Mouse (Mus musculus) limb, embryonic 10.5 days (tissue): Measurements from ENCODE around the gene Asb14. TPM values are rescaled to one million over a fixed set of nuclear protein-coding genes. Genes with fewer than 3 reads are reported as not detected.
"Not testable (repeated sequence)": the region's sequence is repeated elsewhere in the genome, so short reads cannot be mapped to it uniquely, and the experiment has no call there.

Source experiments
- DNase-seq: peaks from one replicate; pipeline ENCODE4 v3.0.0-alpha.2; 2017; ENCODE audit warnings: low spot score
- H3K27ac ChIP-seq: fragments of 300-500 bp; sonication (generic); 2 replicates; pipeline ENCODE4 v1.5.1; 2016; ENCODE audit warnings: mild to moderate bottlenecking
- H3K27me3 ChIP-seq: fragments of 300-500 bp; sonication (generic); 2 replicates; pipeline ENCODE4 v1.6.1; 2016; ENCODE audit warnings: low read depth, mild to moderate bottlenecking; ENCODE audit not compliant: poor library complexity, severe bottlenecking
- H3K36me3 ChIP-seq: fragments of 300-500 bp; sonication (generic); 2 replicates; pipeline ENCODE4 v1.6.1; 2016; ENCODE audit warnings: mild to moderate bottlenecking, moderate library complexity
- H3K4me1 ChIP-seq: fragments of 300-500 bp; sonication (generic); 2 replicates; pipeline ENCODE4 v1.6.1; 2016
- H3K4me3 ChIP-seq: fragments of 300-500 bp; sonication (generic); 2 replicates; pipeline ENCODE4 v1.5.1; 2016; ENCODE audit warnings: mild to moderate bottlenecking, moderate library complexity
- H3K9me3 ChIP-seq: fragments of 300-500 bp; sonication (generic); replicated peaks from 2 replicates; pipeline ENCODE4 v1.6.1; 2016; ENCODE audit warnings: mild to moderate bottlenecking
- WGBS: fragments of 180-500 bp; shearing (Covaris S2); methylation state at CpG from one replicate; pipeline ENCODE4 v1.1.7; 2016; 5-methylcytosine and 5-hydroxymethylcytosine counted together
- polyA plus RNA-seq: library from polyadenylated mRNA; unstranded; fragments of >200 nt; fragmentation: Nextera tagmentation; extraction: Ambion mirVana; gene quantifications from 2 replicates; pipeline ENCODE4 v1.2.1, GENCODE M21; 2016

Gene Asb14
- polyA plus RNA-seq, 1 experiment from 2014 or later: 0.10 TPM

DNA sequence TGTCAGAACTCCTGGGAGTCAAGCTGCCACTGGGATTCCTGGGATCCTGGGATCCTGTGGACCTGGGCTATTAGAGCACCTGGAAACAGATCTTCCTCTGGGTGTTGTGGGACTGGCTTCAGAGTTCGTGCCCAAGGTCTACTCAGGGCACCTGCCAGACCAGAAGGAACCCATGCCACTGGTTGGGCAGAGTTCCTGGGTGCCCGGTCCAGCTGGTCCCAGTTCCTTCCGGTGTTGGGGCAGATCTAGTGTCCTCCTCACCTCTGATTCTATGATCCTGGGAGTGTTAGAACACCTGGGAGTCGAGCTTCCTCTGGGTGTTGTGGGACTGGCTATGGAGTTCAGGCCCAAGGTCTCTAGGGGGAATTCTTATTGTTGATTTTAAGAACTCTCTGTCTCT lies 13.0 kb downstream of the Asb14 start:
- Histone ChIP-seq H3K4me3 (no peak overlapping the region), H3K27me3 (no peaks in the 10 kb centered on the region), H3K9me3 (no peaks in the 10 kb centered on the region), H3K27ac (no peak overlapping the region), H3K4me1 (no peaks in the 10 kb centered on the region), H3K36me3 (no peaks in the 10 kb centered on the region)
- no peak for DNase-seq
- WGBS: 94% methylated on average over 4 of the region's 4 CpGs

DNA sequence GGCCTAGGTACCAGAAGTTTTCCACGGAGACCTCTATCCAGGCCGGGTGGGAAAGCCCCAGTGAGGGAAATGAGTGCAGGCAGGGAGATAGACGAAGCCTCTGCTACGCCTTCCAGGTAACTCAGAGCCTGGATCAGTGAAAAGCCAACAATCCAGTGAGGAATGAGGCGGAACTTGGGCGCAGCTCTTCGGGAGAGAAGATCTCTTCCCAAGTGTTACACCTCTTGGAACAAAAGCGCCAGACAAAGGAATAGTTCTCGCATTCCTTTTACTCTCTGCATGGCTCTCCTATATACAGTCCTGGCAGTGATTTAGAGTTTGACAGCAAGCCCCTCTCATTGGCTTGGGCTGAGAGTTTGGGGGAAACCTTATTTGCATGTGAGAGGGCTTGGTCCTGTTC lies 16.1 kb downstream of the Asb14 start:
- H3K9me3 ChIP-seq, H3K36me3 ChIP-seq, H3K4me1 ChIP-seq, H3K27me3 ChIP-seq, DNase-seq, H3K4me3 ChIP-seq, H3K27ac ChIP-seq: not testable (repeated sequence)
- 55% methylated on average over 9 of the region's 9 CpGs for WGBS

DNA sequence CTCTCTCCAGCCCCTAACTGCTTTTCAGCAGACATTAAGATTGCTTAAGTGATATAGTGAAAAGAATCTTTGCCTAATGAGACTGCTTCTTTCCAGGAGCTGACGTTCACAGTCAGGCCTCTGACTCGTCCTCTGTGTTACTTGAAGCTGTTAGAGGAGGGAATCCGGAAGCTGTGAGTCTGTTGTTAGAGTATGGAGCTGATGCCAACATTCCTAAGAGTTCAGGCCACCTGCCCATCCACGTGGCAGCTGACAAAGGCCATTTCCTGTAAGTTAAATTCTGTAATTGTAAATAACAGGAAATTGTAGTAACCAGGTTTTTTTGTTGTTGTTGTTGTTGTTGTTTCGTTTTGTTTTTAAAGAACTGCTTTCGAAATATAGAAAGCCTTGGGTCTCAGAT lies 16.8 kb downstream of the Asb14 start:
- Histone ChIP-seq H3K27ac (no peak overlapping the region), H3K27me3 (no peaks in the 10 kb centered on the region), H3K4me3 (no peak overlapping the region), H3K9me3 (no peaks in the 10 kb centered on the region), H3K4me1 (no peaks in the 10 kb centered on the region), H3K36me3 (no peaks in the 10 kb centered on the region)
- 73% methylated on average over 6 of the region's 6 CpGs for WGBS
- DNase-seq: no peak

DNA sequence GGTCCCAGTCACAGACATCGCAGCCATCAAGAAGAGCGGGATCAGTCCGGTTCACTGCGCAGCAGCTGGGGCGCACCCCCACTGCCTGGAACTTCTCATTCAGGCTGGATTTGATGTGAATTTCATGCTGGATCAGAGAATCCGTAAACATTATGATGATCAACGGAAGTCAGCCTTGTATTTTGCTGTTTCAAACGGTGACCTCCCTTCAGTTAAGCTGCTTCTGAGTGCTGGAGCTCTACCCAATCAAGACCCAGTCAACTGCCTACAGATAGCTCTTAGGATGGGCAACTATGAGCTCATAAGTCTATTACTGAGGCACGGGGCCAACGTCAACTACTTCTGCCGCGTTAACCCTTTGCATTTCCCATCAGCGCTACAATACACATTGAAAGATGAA lies 17.5 kb downstream of the Asb14 start:
- H3K4me3 ChIP-seq: no peak overlapping the region
- no peaks in the 10 kb centered on the region for H3K9me3 ChIP-seq
- H3K36me3 ChIP-seq: no peaks in the 10 kb centered on the region
- no peaks in the 10 kb centered on the region for H3K4me1 ChIP-seq
- DNase-seq: no peak
- WGBS: 94% methylated on average over 13 of the region's 13 CpGs
- H3K27me3 ChIP-seq: no peaks in the 10 kb centered on the region
- no peak overlapping the region for H3K27ac ChIP-seq

DNA sequence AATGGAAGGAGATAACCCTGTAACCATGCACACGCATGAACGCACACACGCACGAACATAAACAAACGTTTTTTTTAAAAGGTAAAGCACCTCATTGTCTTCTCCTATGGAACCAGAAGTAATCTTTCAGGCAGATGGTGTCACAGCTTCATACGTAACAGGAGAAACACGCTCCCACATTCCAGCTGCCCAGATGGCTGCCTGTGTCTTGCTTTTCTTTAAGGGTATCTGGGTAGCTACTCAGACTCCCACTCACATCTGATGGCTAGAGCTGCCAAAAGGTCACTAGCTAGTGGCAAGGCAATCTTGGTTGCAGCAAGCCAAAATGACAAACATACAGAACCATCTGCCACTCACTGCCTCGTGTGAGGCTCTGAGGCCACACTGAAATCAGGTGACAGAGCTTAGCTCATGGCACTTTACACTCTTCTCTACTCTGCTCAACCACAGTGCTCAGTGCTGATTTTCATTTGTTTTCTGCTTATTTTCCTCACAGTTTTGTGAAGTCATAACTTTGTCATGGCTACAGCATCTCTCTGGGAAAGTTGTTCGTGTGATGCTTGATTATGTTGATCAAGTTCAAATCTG lies 19.4 kb downstream of the Asb14 start:
- peaks cover 4% of the 10 kb centered on the region for H3K36me3 ChIP-seq
- WGBS: 84% methylated on average over 9 of the region's 9 CpGs
- no peaks in the 10 kb centered on the region for H3K4me1 ChIP-seq
- H3K4me3 ChIP-seq: no peak overlapping the region
- DNase-seq: no peak
- no peak overlapping the region for H3K27ac ChIP-seq
- no peaks in the 10 kb centered on the region for H3K9me3 ChIP-seq
- H3K27me3 ChIP-seq: no peaks in the 10 kb centered on the region

DNA sequence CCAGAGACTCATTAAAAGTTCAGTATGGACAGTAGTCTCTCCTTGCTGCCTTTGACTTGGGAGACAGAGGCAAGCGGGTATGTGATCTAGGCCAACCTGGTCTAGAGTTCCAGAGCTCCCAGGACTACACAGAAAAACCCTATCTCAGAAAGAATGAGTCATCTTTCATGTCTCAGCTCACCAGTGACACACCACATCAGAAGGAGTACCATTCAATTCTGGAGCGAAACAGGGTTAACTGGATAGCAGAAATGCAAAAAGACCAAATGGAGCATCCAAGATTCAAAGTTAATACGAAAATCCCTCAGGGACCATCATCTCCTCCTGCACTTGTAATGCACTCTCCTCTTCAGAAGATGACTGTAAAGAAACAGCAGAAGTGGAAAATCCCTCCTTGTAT lies 25.0 kb downstream of the Asb14 start:
- Histone ChIP-seq H3K27ac (no peak overlapping the region), H3K4me1 (no peaks in the 10 kb centered on the region), H3K9me3 (no peaks in the 10 kb centered on the region), H3K4me3 (no peak overlapping the region), H3K27me3 (no peaks in the 10 kb centered on the region), H3K36me3 (peaks cover 37% of the 10 kb centered on the region)
- no peak for DNase-seq
- 95% methylated on average over 3 of the region's 3 CpGs for WGBS

DNA sequence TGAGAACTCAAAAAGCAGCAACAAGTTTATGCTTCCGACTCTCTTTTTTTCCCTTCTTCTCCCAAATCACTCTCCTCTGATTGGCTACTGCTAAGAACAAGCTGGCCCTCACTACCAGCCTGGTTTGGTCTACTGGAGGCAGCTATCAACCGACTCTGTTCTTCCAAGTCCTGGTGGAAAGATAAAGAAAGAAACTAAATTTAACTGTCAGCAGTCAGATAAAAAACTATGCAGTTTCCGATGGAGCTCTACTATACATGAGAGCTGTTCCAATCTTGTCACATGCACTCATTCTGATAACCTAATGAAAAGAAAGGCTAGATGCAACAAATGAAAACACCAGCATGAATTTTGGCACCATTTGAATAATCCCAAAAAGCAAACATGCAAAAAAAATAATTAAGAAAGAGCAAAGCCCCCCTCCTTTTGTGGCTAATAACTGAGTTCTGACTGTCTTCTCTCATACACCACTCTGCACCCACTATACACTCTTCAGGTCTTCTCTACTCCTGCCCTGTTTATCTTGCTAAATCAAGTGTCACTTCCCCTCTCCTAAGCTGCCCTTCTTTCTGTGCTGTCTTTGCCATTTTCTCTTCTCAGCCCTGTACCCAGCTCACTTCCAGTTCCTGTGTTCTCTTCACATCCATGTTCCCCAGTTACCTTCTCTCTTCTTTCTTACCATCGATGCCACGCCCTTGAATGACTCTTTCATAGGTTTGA lies 29.5 kb downstream of the Asb14 start:
- Histone ChIP-seq H3K4me1 (no peaks in the 10 kb centered on the region), H3K4me3 (no peak overlapping the region), H3K27ac (no peak overlapping the region), H3K27me3 (no peaks in the 10 kb centered on the region), H3K36me3 (peaks cover 58% of the 10 kb centered on the region), H3K9me3 (no peaks in the 10 kb centered on the region)
- DNase-seq: no peak
- WGBS: 90% methylated on average over 5 of the region's 5 CpGs

DNA sequence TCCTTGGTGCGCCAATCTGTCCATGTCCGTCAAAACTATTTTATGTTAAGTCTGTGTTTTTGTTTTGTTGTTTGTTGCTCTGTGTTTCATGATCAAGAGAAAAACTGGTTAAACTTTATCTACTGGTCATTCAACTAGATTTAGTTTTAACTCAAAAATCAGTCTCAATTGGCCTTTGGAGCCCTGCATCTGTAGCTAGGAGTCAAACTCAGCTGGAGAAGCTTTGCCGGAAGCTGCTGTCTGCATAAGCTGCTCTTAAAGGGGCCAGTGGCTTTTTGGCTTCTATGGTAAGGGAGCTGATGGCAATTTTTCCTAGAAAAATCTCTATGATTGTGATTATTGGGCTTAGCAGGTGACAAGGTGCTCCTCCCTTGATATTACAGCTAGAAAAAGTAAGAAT lies 40.5 kb downstream of the Asb14 start:
- Histone ChIP-seq H3K36me3 (peaks cover 29% of the 10 kb centered on the region), H3K4me1 (no peaks in the 10 kb centered on the region), H3K27ac (no peak overlapping the region), H3K9me3 (no peaks in the 10 kb centered on the region), H3K4me3 (no peak overlapping the region), H3K27me3 (no peaks in the 10 kb centered on the region)
- 96% methylated on average over 3 of the region's 3 CpGs for WGBS
- no peak for DNase-seq

DNA sequence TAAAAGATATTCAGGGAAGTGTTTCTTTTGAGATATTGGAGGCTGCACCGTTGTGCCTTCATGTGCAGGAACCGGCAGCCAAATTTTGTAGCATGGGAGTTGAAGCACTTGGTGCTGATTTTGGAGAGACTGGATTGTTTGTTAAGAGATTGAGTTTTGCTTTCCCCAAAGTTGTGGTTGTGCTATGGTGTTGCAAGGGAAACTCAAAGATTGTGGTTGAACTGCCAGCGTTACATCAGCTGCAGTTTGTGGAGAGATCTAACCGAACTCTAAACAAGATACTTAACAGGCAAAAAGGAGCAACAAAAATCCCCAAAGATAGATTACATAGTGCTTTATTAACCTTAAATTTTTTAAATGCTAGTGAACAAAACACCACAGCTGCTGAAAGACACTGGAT lies 41.2 kb downstream of the Asb14 start:
- H3K4me3 ChIP-seq: no peak overlapping the region
- no peaks in the 10 kb centered on the region for H3K27me3 ChIP-seq
- DNase-seq: no peak
- 95% methylated on average over 4 of the region's 4 CpGs for WGBS
- no peaks in the 10 kb centered on the region for H3K4me1 ChIP-seq
- H3K36me3 ChIP-seq: peaks cover 35% of the 10 kb centered on the region
- no peak overlapping the region for H3K27ac ChIP-seq
- H3K9me3 ChIP-seq: no peaks in the 10 kb centered on the region

DNA sequence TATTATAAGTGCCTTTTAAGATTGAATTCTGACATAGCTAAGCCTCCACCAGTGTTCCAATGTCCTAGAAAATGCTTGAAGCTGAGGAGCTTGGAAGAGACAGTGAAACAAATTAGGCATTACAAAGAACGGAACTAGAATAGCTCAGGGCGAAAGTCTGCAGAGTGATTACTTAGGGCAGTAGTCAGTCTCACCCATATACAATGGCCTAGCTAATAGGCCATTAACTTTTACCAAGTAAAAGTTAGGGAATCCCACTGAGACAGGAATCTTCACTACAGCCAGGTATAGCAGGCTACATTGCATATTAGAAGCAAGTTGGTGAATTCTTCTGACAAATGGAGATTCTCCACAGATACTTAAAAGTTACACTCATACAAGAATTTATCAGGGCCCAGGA lies 61.8 kb downstream of the Asb14 start:
- H3K4me1 ChIP-seq, H3K27ac ChIP-seq, H3K4me3 ChIP-seq, DNase-seq, H3K27me3 ChIP-seq, H3K9me3 ChIP-seq: not testable (repeated sequence)
- WGBS: 79% methylated on average over 2 of the region's 2 CpGs
- peaks cover 54% of the 10 kb centered on the region for H3K36me3 ChIP-seq

DNA sequence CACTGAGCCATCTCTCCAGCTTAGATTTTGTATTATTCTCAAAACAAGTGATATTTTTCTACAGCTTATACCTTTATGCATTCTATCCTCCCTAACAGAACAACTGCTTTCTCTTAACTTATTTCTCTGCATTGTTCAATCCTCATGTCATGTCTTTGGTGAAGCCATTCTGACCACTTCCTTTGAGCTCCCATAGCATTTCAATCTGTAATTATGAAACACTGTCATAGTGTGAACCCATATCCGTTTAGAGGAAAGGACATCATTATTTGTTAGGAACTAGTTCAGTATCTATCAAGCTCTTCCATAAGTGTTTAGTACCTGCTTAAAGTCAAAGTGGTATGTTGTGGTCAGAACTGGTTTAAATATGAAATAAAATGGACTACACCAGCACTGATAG lies 66.2 kb downstream of the Asb14 start:
- Histone ChIP-seq H3K27me3 (no peaks in the 10 kb centered on the region), H3K4me3 (no peak overlapping the region), H3K36me3 (peaks cover 44% of the 10 kb centered on the region), H3K27ac (no peak overlapping the region), H3K4me1 (no peaks in the 10 kb centered on the region), H3K9me3 (no peaks in the 10 kb centered on the region)
- 82% methylated on average over 1 of the region's 1 CpGs for WGBS
- no peak for DNase-seq
